ENCODE assay signal across 22 mouse cellular contexts in the genomic region with DNA sequence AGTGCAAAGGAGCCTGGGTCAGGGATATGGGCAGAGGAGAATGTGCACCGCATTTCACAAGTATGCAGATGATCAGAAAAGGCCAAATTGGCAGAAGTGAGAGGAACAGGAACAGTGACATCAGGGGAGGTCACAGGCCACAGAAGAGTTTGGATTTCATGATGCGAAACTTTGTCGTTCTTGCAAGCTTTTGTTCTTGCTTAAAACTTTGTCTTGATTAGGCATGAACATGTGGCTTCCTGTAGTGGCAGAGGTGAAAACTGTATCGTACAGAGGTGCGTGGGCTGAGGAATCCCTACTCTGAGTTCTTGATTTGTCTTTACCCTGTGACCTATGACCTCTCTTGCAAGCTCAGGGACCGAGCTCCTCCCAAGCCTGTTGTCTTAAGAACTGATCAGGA. TPM values are rescaled to one million over a fixed set of nuclear protein-coding genes. Genes with fewer than 3 reads are reported as not detected.
DNase-seq lines count a peak whose midpoint lies in the region; ATAC-seq and TF ChIP-seq lines count a peak whose summit lies in the region.
"Had no signal": no experiment of that assay in that cellular context is flagged by ENCODE, and none has a peak within 500 bp of the region (broad histone marks: within the 10 kb centered on the region; RNA-seq: fewer than 3 reads in every experiment).

No protein-coding gene starts in this region.

- peak; percentile 52 for ATAC-seq in activated CD4-positive, CD25-positive, alpha-beta regulatory T cell, adult 4 months
- peak; percentile 44 for ATAC-seq in inflammation-experienced regulatory T-cells, adult 6 months
- ATAC-seq: forebrain, postnatal 0 days; hindbrain, postnatal 0 days had no signal

- no peak overlapping the region for H3K4me3 ChIP-seq in lung, adult 2 months (replicated peaks; ENCODE audit: extremely low read depth, low read depth, low read length)
- H3K4me3 ChIP-seq in small intestine, adult 2 months (ENCODE audit: low read depth, low read length): no peak overlapping the region
- no peak overlapping the region for H3K4me3 ChIP-seq in kidney, adult 2 months (ENCODE audit: insufficient read depth, low read depth, low read length)
- H3K4me3 ChIP-seq: embryonic facial prominence, embryonic 13.5 days; heart, embryonic 12.5 days; limb, embryonic 12.5 days; neural tube, embryonic 15.5 days had no signal

- TF ChIP-seq CTCF in lung, adult 2 months (IDR thresholded peaks at IDR 0.05; ENCODE audit: insufficient read depth, low read length): no peak
- TF ChIP-seq CTCF in small intestine, adult 2 months (IDR thresholded peaks at IDR 0.05; ENCODE audit: extremely low read depth, insufficient read length, insufficient replicate concordance, low read depth, low read length): no peak
- TF ChIP-seq CTCF in kidney, adult 2 months (conservative IDR thresholded peaks at IDR 0.05; ENCODE audit: insufficient read depth, insufficient read length, low read depth, low read length): no peak

- H3K27ac ChIP-seq in small intestine, adult 2 months (ENCODE audit: insufficient read depth, low read depth, low read length): peak overlapping the region; percentile 22; the same call in 1 of the 2 replicates
- no peak overlapping the region for H3K27ac ChIP-seq in kidney, adult 2 months (ENCODE audit: insufficient read depth, low read depth, low read length)
- H3K27ac ChIP-seq: embryonic facial prominence, embryonic 13.5 days; hindbrain, postnatal 0 days; limb, embryonic 12.5 days; neural tube, embryonic 15.5 days had no signal

- TF ChIP-seq POLR2A in lung, adult 2 months (IDR thresholded peaks at IDR 0.05; ENCODE audit: borderline replicate concordance, extremely low read depth, low read depth, low read length): no peak
- TF ChIP-seq POLR2A in small intestine, adult 2 months (IDR thresholded peaks at IDR 0.05; ENCODE audit: low read depth, low read length): no peak
- TF ChIP-seq POLR2A in kidney, adult 2 months (IDR thresholded peaks at IDR 0.05; ENCODE audit: low read depth, low read length): no peak

- peaks cover 5% of the 10 kb centered on the region for H3K4me1 ChIP-seq in lung, adult 2 months (ENCODE audit: control insufficient read depth, insufficient read depth, low read length)
- H3K4me1 ChIP-seq in small intestine, adult 2 months (ENCODE audit: control insufficient read depth, insufficient read depth, insufficient read length, low read length): peaks cover 9% of the 10 kb centered on the region; the same call in 1 of the 2 replicates
- no peaks in the 10 kb centered on the region for H3K4me1 ChIP-seq in kidney, adult 2 months (ENCODE audit: control insufficient read depth, insufficient read depth, low read length)
- H3K4me1 ChIP-seq: limb, embryonic 12.5 days had no signal

- no peaks in the 10 kb centered on the region for H3K36me3 ChIP-seq in small intestine, adult 2 months (ENCODE audit: control insufficient read depth, insufficient read depth, low read length)
- H3K36me3 ChIP-seq in kidney, adult 2 months (ENCODE audit: control insufficient read depth, insufficient read depth, low read length): no peaks in the 10 kb centered on the region
- H3K36me3 ChIP-seq: embryonic facial prominence, embryonic 13.5 days; heart, embryonic 12.5 days; limb, embryonic 12.5 days; neural tube, embryonic 15.5 days had no signal

- 79% methylated on average over 6 of the region's 6 CpGs for WGBS in lung, adult 2 months
- 78% methylated on average over 6 of the region's 6 CpGs for WGBS in small intestine, adult 2 months
- 74% methylated on average over 6 of the region's 6 CpGs for WGBS in kidney, adult 2 months

- DNase-seq in lung, postnatal 36 days: peak; percentile 52
- no peak for DNase-seq in lung, adult 2 months
- DNase-seq in kidney, adult 2 months: no peak
- no peak for DNase-seq in urinary bladder, adult 2 months (ENCODE audit: low spot score)
- DNase-seq: adrenal gland, adult 8-10 months; cerebellum, adult 9-10 months; forebrain, postnatal 0 days; gastrocnemius, postnatal 14 days; heart, postnatal 4 days; kidney, adult 8-10 months; kidney, postnatal 25 days; retina, postnatal 1 day; right cerebral cortex, postnatal 4 days; thymus, adult 18-20 months had no signal

- H3K27me3 ChIP-seq in small intestine, adult 2 months (ENCODE audit: control insufficient read depth, insufficient read depth, low read length): no peaks in the 10 kb centered on the region
- no peaks in the 10 kb centered on the region for H3K27me3 ChIP-seq in kidney, adult 2 months (replicated peaks; ENCODE audit: control insufficient read depth, insufficient read depth, low read length)
- H3K27me3 ChIP-seq: embryonic facial prominence, embryonic 13.5 days; heart, embryonic 12.5 days; limb, embryonic 12.5 days; neural tube, embryonic 15.5 days had no signal

RNA-seq across cellular contexts. Expression of a gene that starts 45.4 kb away (rescaled TPM):
- 5.1 and 8.4 TPM in 2 replicates for polyA plus RNA-seq in lung, adult 2 months (2012; rRNA removed)
- polyA plus RNA-seq in activated CD4-positive, CD25-positive, alpha-beta regulatory T cell, adult 4 months (2017; shearing (Covaris generic)): 10 to 100 TPM in 1 of 2 experiments, 1 to 10 TPM in 1; 6.3 to 10.3 TPM
- 10 to 100 TPM in 1 of 3 experiments, 1 to 10 TPM in 2; 4.5 to 10.9 (median 4.7) TPM for polyA plus RNA-seq in inflammation-experienced regulatory T-cells, adult 6 months (2017; shearing (Covaris generic))
- 0.75 and 1.4 TPM in 2 replicates for polyA plus RNA-seq in small intestine, adult 2 months (2012; rRNA removed)
- 3.3 TPM in 2 replicates for polyA plus RNA-seq in kidney, adult 2 months (2012; rRNA removed)
- polyA plus RNA-seq in urinary bladder, adult 2 months (2012; rRNA removed): 8.7 and 10.7 TPM in 2 replicates
